Mouse (Mus musculus) testis, adult 2 months (tissue): Measurements from ENCODE around the gene Kazn. TPM values are rescaled to one million over a fixed set of nuclear protein-coding genes. Genes with fewer than 3 reads are reported as not detected.

ENCODE experiments used
- H3K27ac ChIP-seq: fragments of 200-500 bp; 2 replicates; pipeline ENCODE4 v1.5.1; 2012; ENCODE audit warnings: low read depth, low read length; ENCODE audit not compliant: control insufficient read depth, insufficient read depth
- H3K27me3 ChIP-seq: fragments of 200-500 bp; 2 replicates; pipeline ENCODE4 v1.6.1; 2012; ENCODE audit warnings: mild to moderate bottlenecking, low read length, moderate library complexity; ENCODE audit not compliant: control insufficient read depth, insufficient read depth
- H3K36me3 ChIP-seq: fragments of 200-500 bp; 2 replicates; pipeline ENCODE4 v1.6.1; 2012; ENCODE audit warnings: mild to moderate bottlenecking, low read length; ENCODE audit not compliant: control insufficient read depth, insufficient read depth
- H3K4me1 ChIP-seq: fragments of 200-500 bp; 2 replicates; pipeline ENCODE4 v1.6.1; 2012; ENCODE audit warnings: low read length; ENCODE audit not compliant: control insufficient read depth, insufficient read depth
- H3K4me3 ChIP-seq: fragments of 200-500 bp; 2 replicates; pipeline ENCODE4 v1.5.1; 2012; ENCODE audit warnings: low read depth, mild to moderate bottlenecking, low read length, moderate library complexity, mixed read lengths; ENCODE audit not compliant: control insufficient read depth
- CTCF ChIP-seq: fragments of 200-500 bp; IDR thresholded peaks from 2 replicates; pipeline ENCODE4 v1.5.1; 2012; ENCODE audit warnings: low read depth, mild to moderate bottlenecking, inconsistent platforms, low read length, moderate library complexity; ENCODE audit not compliant: control insufficient read depth, insufficient read depth, insufficient replicate concordance
- POLR2A ChIP-seq: fragments of 200-500 bp; IDR thresholded peaks from 2 replicates; pipeline ENCODE4 v1.6.1; 2012; ENCODE audit warnings: low read depth, mild to moderate bottlenecking, inconsistent platforms, low read length, moderate library complexity; ENCODE audit not compliant: control insufficient read depth
- polyA plus RNA-seq: library from polyadenylated mRNA; depleted of rRNA; stranded (reverse); fragments of >200 nt; gene quantifications from 2 replicates; pipeline ENCODE4 v1.2.3, GENCODE M21; 2012

Kazn gene
- polyA plus RNA-seq, 1 experiment: 9.6 TPM

DNA sequence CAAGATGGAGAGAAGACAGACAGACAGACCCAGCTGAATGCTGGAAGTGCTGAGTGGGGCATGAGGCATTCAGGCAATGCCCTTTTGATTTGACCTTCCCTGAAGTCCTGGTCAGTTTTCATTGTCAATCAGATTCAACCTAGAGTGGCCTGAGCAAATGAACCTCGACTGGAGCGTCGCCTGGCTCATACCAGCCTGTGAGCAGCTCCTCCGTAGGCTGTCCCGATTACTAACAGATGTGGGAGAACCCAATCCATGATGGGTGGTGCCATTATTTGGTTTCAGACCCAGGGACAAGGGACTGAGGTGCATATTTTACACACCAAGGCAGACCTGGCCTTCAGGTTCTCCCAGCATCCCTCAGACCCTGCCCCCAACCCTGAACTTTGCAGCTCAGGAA is 1.7 kb upstream of the Kazn start:
- no peak overlapping the region for H3K27ac ChIP-seq
- no peak overlapping the region for H3K4me3 ChIP-seq
- H3K4me1 ChIP-seq: peaks cover 10% of the 10 kb centered on the region
- H3K36me3 ChIP-seq: no peaks in the 10 kb centered on the region
- no peaks in the 10 kb centered on the region for H3K27me3 ChIP-seq
- TF ChIP-seq CTCF (no peak), POLR2A (no peak)

- no peak for TF ChIP-seq CTCF
- TF ChIP-seq POLR2A: no peak
- Histone ChIP-seq H3K4me3 (peak overlapping the region; percentile 55), H3K4me1 (peaks cover 14% of the 10 kb centered on the region), H3K27ac (peak overlapping the region; percentile 7), H3K27me3 (no peaks in the 10 kb centered on the region), H3K36me3 (no peaks in the 10 kb centered on the region)
Measured at GRCm38 (mm10) chr4:142238486-142239239, 538 bp downstream of the Kazn start.

GRCm38 (mm10) chr4:142238041-142238440 is 1.2 kb downstream of the Kazn start:
- H3K27ac ChIP-seq: no peak overlapping the region; the same call in 1 of the 2 replicates

GRCm38 (mm10) chr4:142236681-142237080 is 2.5 kb downstream of the Kazn start:
- Histone ChIP-seq H3K27ac (no peak overlapping the region), H3K36me3 (no peaks in the 10 kb centered on the region), H3K4me3 (no peak overlapping the region), H3K27me3 (no peaks in the 10 kb centered on the region), H3K4me1 (peaks cover 16% of the 10 kb centered on the region)
- TF ChIP-seq POLR2A: no peak
- no peak for TF ChIP-seq CTCF

More at GRCm38 (mm10) chr4:142238041-142238440, 1.2 kb downstream of the Kazn start:
- H3K4me1 ChIP-seq: peaks cover 15% of the 10 kb centered on the region
- H3K27me3 ChIP-seq: no peaks in the 10 kb centered on the region
- TF ChIP-seq CTCF: no peak
- TF ChIP-seq POLR2A: no peak
- H3K36me3 ChIP-seq: no peaks in the 10 kb centered on the region
- peak overlapping the region; percentile 55 for H3K4me3 ChIP-seq

DNA sequence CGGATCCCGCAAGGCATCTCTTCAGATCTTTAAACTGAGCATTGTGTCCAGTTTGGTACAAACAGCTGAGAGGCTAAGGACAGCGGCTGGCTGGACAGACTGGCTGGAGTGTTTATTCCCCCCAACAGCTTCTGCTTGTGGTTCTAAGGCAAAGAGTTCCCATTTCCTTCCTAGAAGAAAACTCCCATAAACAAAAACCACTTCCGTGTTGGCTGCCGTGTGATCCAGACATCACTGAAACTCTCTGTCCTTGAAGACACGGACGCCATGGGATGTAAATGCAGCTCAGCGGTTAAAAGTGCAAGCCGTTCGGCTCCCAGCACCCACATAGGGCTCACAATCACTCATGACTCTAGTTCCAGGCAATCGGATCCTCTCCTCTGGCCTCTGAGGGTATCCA is 3.8 kb downstream of the Kazn start:
- no peaks in the 10 kb centered on the region for H3K27me3 ChIP-seq
- no peak overlapping the region for H3K4me3 ChIP-seq
- no peaks in the 10 kb centered on the region for H3K36me3 ChIP-seq
- peaks cover 17% of the 10 kb centered on the region for H3K4me1 ChIP-seq
- H3K27ac ChIP-seq: no peak overlapping the region; the same call in 1 of the 2 replicates
- TF ChIP-seq POLR2A (no peak), CTCF (no peak)

DNA sequence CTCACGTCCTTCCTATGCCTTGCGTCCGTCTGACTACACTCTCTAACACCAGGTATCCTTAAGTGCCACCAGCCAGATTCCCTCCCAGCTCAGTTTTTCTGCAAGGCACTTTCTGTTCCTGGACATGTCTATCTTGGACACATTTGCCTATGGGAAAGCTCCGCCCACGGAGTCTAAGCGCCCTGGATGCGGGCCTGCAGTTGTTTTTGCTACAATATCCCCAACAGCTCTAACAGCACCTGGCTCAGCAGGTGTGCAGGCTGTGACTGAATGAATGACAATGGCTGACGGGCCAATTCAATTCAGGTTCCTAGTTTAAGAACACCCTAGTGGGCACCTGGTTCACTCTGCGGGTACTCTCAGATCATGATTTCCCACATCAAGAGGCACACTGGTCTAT is 4.4 kb downstream of the Kazn start:
- TF ChIP-seq CTCF: no peak
- no peak for TF ChIP-seq POLR2A
- H3K27ac ChIP-seq: no peak overlapping the region; the same call in 1 of the 2 replicates
- peaks cover 17% of the 10 kb centered on the region for H3K4me1 ChIP-seq
- H3K27me3 ChIP-seq: no peaks in the 10 kb centered on the region
- H3K4me3 ChIP-seq: no peak overlapping the region
- H3K36me3 ChIP-seq: no peaks in the 10 kb centered on the region

DNA sequence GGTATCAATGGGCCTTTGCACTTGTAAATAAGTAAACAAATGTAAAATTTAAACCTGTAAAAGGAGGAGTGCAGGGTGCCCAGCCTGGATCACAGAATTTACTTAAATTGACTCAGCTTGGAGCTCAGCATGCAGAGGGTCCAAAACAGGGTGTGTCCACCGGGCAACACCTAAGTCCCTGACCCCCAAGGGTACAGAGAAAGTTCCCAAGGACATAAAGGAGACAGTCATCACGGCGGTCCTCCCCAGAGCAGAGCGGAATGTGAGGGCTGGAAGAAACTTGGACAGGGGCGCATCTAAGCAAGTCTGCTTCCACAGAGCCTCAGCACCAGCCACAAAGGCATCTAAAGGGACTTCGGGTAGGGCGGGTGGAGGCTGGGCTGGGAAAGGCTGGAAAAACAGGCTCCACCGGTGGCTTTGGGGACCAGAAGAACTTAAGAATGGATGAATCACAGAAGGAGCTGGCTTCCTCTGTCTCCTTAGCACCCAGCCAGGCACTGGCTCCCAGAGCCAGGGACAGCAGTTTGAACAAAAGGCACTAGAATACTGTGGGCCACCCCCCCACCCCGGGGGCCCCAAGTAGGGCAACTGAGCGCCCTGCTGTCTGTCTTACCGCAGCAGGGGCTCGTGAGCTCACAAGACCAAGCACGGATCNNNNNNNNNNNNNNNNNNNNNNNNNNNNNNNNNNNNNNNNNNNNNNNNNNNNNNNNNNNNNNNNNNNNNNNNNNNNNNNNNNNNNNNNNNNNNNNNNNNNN is 10.2 kb downstream of the Kazn start:
- H3K27ac ChIP-seq: no peak overlapping the region; the same call in 1 of the 2 replicates
- H3K4me3 ChIP-seq: no peak overlapping the region
- H3K4me1 ChIP-seq: peaks cover 8% of the 10 kb centered on the region
- H3K27me3 ChIP-seq: no peaks in the 10 kb centered on the region
- no peak for TF ChIP-seq POLR2A
- TF ChIP-seq CTCF: no peak
- H3K36me3 ChIP-seq: no peaks in the 10 kb centered on the region
